Mouse (Mus musculus): ENCODE measurements around the gene Ldhd. TPM values are rescaled to one million over a fixed set of nuclear protein-coding genes. Genes with fewer than 3 reads are reported as not detected.

Gene Ldhd
- polyA plus RNA-seq, 1 experiment from 2014 or later = 0.50 TPM

GRCm38 (mm10) chr8:111574016-111574415, 56.2 kb downstream of the Ldhd start:
- no peak overlapping the region for H3K27ac ChIP-seq
- H3K4me3 ChIP-seq (replicated peaks) = no peak overlapping the region

More at GRCm38 (mm10) chr8:111574016-111574415, 56.2 kb downstream of the Ldhd start:
- no peaks in the 10 kb centered on the region for H3K36me3 ChIP-seq
- 93% methylated on average over 2 of the region's 2 CpGs for WGBS
- H3K9me3 ChIP-seq = no peaks in the 10 kb centered on the region
- no peak overlapping the region for H3K9ac ChIP-seq (replicated peaks)
- peaks cover 61% of the 10 kb centered on the region for H3K4me1 ChIP-seq (replicated peaks)
- H3K4me2 ChIP-seq (replicated peaks) = no peak overlapping the region
- peak; percentile 24; the same call in 1 of the 2 replicates for ATAC-seq
- no peaks in the 10 kb centered on the region for H3K27me3 ChIP-seq

Other genes with a start within 250 kb of the Ldhd start
- gene Fa2h, start 236.6 kb downstream of the Ldhd start, polyA plus RNA-seq (2015; fragmentation: Nextera tagmentation; extraction: Ambion mirVana) = 0.08 TPM in 1 of 2 replicates, not detected in the other
- gene Wdr59, start 108.3 kb downstream of the Ldhd start, polyA plus RNA-seq (2015; fragmentation: Nextera tagmentation; extraction: Ambion mirVana) = 6.7 TPM in 2 replicates
- gene Znrf1, start 94.3 kb downstream of the Ldhd start, polyA plus RNA-seq (2015; fragmentation: Nextera tagmentation; extraction: Ambion mirVana) = 62.4 and 80.7 TPM in 2 replicates
- gene Zfp1, start 13.0 kb upstream of the Ldhd start, polyA plus RNA-seq (2015; fragmentation: Nextera tagmentation; extraction: Ambion mirVana) = 28.8 and 29.2 TPM in 2 replicates
- gene Ctrb1, start 60.6 kb upstream of the Ldhd start, polyA plus RNA-seq (2015; fragmentation: Nextera tagmentation; extraction: Ambion mirVana) = 1.6 and 2.2 TPM in 2 replicates
- gene Bcar1, start 113.4 kb upstream of the Ldhd start, polyA plus RNA-seq (2015; fragmentation: Nextera tagmentation; extraction: Ambion mirVana) = 48.7 and 55.0 TPM in 2 replicates
- 193 and 196 TPM in 2 replicates for gene Cfdp1, start 223.9 kb upstream of the Ldhd start, polyA plus RNA-seq (2015; fragmentation: Nextera tagmentation; extraction: Ambion mirVana)
- 5.3 and 5.4 TPM in 2 replicates for gene Tmem170, start 246.4 kb upstream of the Ldhd start, polyA plus RNA-seq (2015; fragmentation: Nextera tagmentation; extraction: Ambion mirVana)